Mouse (Mus musculus) midbrain, embryonic 14.5 days (tissue): Measurements from ENCODE around the gene Foxj1. TPM values are rescaled to one million over a fixed set of nuclear protein-coding genes. Genes with fewer than 3 reads are reported as not detected.
"Not testable (repeated sequence)": the region's sequence is repeated elsewhere in the genome, so short reads cannot be mapped to it uniquely, and the experiment has no call there.

ENCODE experiments used
- ATAC-seq: fragments of 200-750 bp; cut with Nextera tagmentation; 2 replicates; pipeline ENCODE4 v1.8.0; 2017; ENCODE audit warnings: moderate number of reproducible peaks, moderate library complexity; ENCODE audit not compliant: low FRiP score, low TSS enrichment
- DNase-seq: peaks from one replicate; pipeline ENCODE4 v3.0.0-alpha.2; 2015
- H3K27ac ChIP-seq: fragments of 300-500 bp; sonication (generic); replicated peaks from 2 replicates; pipeline ENCODE4 v1.5.1; 2014; ENCODE audit warnings: mild to moderate bottlenecking, low read depth, low read length, moderate library complexity
- H3K27me3 ChIP-seq: fragments of 300-500 bp; sonication (generic); 2 replicates; pipeline ENCODE4 v1.6.1; 2014; ENCODE audit warnings: low read length, control low read depth, mixed read lengths; ENCODE audit not compliant: control insufficient read depth, insufficient read depth
- H3K36me3 ChIP-seq: fragments of 300-500 bp; sonication (generic); 2 replicates; pipeline ENCODE4 v1.6.1; 2014; ENCODE audit warnings: low read length, control low read depth; ENCODE audit not compliant: control insufficient read depth, insufficient read depth
- H3K4me1 ChIP-seq: fragments of 300-500 bp; sonication (generic); 2 replicates; pipeline ENCODE4 v1.6.1; 2014; ENCODE audit warnings: mild to moderate bottlenecking, antibody characterized with exemption, low read length, control low read depth; ENCODE audit not compliant: control insufficient read depth, insufficient read depth
- H3K4me2 ChIP-seq: fragments of 300-500 bp; sonication (generic); 2 replicates; pipeline ENCODE4 v1.6.1; 2014; ENCODE audit warnings: mild to moderate bottlenecking, low read length, moderate library complexity
- H3K4me3 ChIP-seq: fragments of 300-500 bp; sonication (generic); replicated peaks from 2 replicates; pipeline ENCODE4 v1.5.1; 2014; ENCODE audit warnings: low read depth, low read length
- H3K9ac ChIP-seq: fragments of 300-500 bp; sonication (generic); replicated peaks from 2 replicates; pipeline ENCODE4 v1.6.1; 2014; ENCODE audit warnings: mild to moderate bottlenecking, low read length, moderate library complexity
- H3K9me3 ChIP-seq: fragments of 300-500 bp; sonication (generic); 2 replicates; pipeline ENCODE4 v1.6.1; 2016; ENCODE audit warnings: low read length, control low read depth, mixed read lengths; ENCODE audit not compliant: control insufficient read depth
- WGBS: fragments of 180-500 bp; shearing (Covaris S2); extraction: QIAGEN DNeasy Blood & Tissue Kit; methylation state at CpG from one replicate; pipeline ENCODE4 v1.1.7; 2014; 5-methylcytosine and 5-hydroxymethylcytosine counted together
- polyA plus RNA-seq: library from polyadenylated mRNA; unstranded; fragments of >200 nt; fragmentation: Nextera tagmentation; extraction: Ambion mirVana; gene quantifications from 2 replicates; pipeline ENCODE4 v1.2.1, GENCODE M21; 2014

The Foxj1 gene
- polyA plus RNA-seq, 1 experiment from 2014 or later: 9.2 TPM

DNA sequence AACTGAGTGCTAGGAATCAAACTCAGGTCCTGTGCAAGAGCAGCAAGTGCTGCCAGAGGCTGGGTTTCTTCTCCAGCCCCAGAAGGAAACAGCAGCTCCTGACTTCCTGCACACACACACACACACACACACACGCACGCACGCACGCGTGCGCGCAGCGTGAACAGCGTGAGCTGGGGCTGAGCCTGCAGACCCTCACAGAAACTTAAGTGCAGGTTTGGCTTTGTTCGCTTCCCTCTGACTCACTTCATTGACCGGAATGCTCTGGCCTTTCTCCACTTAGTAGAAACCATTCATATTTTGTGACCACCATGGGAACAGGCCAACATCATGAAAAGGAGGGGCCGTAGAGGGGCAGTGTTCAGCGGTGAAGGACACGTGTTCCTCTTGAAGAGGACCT is 33.9 kb upstream of the Foxj1 start:
- WGBS: 93% methylated on average over 14 of the region's 14 CpGs
- Histone ChIP-seq H3K27me3 (no peaks in the 10 kb centered on the region), H3K9me3 (no peaks in the 10 kb centered on the region), H3K4me3 (no peak overlapping the region), H3K27ac (no peak overlapping the region), H3K4me1 (no peaks in the 10 kb centered on the region), H3K4me2 (no peak overlapping the region), H3K9ac (no peak overlapping the region), H3K36me3 (no peaks in the 10 kb centered on the region; the same call in 1 of the 2 replicates)
- ATAC-seq: no peak
- DNase-seq: no peak

DNA sequence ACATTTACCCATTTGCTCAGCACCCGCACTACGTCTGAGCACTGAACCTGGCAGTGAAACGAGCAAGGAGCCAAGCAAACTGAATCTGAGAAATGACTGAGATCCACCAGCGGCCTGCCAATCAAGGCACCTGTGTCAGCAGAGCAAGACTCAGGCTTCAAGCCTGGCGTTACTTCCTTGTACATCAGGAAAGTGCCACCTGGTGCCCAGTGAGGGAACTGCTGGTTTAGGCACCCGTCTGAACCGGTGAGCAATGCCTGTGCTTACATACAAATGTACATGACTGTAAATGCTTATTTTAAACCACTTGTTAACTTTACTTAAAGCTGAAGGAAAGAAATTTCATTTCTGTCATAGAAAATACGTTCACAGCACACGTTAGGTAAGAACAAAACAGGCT is 32.9 kb upstream of the Foxj1 start:
- H3K4me1 ChIP-seq: no peaks in the 10 kb centered on the region
- H3K4me2 ChIP-seq: no peak overlapping the region
- H3K36me3 ChIP-seq: no peaks in the 10 kb centered on the region
- no peak overlapping the region for H3K4me3 ChIP-seq
- no peak overlapping the region for H3K9ac ChIP-seq
- ATAC-seq (no peak), DNase-seq (peak; percentile 94)
- H3K27me3 ChIP-seq: no peaks in the 10 kb centered on the region
- WGBS: 17% methylated on average over 9 of the region's 9 CpGs
- no peak overlapping the region for H3K27ac ChIP-seq
- H3K9me3 ChIP-seq: no peaks in the 10 kb centered on the region

DNA sequence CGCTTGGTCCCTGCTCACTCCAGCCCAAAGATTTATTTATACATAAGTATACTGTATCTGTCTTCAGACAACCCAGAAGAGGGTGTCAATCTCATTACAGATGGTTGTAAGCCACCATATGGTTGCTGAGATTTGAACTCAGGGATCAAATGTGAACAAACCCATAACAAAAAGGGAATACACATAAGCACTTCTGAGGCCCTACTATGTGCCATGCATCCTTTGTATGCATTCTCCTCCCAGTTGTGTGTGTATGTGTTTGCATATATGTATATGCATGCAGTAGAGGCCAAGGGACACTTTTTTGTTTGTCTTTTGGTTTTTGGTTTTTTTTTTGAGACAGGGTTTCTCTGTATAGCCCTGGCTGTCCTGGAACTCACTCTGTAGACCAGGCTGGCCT is 31.4 kb upstream of the Foxj1 start:
- Histone ChIP-seq H3K9me3 (no peaks in the 10 kb centered on the region), H3K36me3 (0 out of 2 replicates have a peak, but pooled peaks cover 4% of the 10 kb centered on the region), H3K4me2 (no peak overlapping the region), H3K9ac (no peak overlapping the region), H3K27me3 (no peaks in the 10 kb centered on the region), H3K4me3 (no peak overlapping the region), H3K27ac (no peak overlapping the region), H3K4me1 (no peaks in the 10 kb centered on the region)
- 93% methylated on average over 1 of the region's 1 CpGs for WGBS
- no peak for ATAC-seq
- no peak for DNase-seq

DNA sequence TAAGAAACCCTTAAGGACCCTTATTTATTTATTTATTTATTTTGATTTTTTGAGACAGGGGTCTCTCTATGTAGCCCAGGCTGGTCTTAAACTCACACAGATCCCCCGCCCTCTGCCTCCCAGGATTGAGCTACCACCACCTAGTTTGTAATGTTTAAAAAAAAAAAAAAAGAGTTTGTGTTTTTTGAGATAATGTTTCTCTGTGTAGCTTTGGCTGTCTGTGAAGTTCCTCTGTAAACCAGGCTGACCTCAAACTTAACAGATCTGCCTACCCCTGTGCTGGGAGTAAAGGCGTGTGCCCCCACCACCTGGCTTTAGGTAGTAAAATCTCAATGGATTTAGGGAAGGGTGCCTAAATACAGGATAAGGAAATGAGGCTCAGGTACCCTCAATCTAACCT is 30.9 kb upstream of the Foxj1 start:
- ATAC-seq (no peak), DNase-seq (no peak)
- no peak overlapping the region for H3K4me3 ChIP-seq
- no peak overlapping the region for H3K27ac ChIP-seq
- H3K4me2 ChIP-seq: no peak overlapping the region
- no peaks in the 10 kb centered on the region for H3K4me1 ChIP-seq
- H3K9me3 ChIP-seq: no peaks in the 10 kb centered on the region
- H3K27me3 ChIP-seq: no peaks in the 10 kb centered on the region
- peaks cover 9% of the 10 kb centered on the region; the same call in 1 of the 2 replicates for H3K36me3 ChIP-seq
- WGBS: 95% methylated on average over 2 of the region's 2 CpGs
- H3K9ac ChIP-seq: no peak overlapping the region

DNA sequence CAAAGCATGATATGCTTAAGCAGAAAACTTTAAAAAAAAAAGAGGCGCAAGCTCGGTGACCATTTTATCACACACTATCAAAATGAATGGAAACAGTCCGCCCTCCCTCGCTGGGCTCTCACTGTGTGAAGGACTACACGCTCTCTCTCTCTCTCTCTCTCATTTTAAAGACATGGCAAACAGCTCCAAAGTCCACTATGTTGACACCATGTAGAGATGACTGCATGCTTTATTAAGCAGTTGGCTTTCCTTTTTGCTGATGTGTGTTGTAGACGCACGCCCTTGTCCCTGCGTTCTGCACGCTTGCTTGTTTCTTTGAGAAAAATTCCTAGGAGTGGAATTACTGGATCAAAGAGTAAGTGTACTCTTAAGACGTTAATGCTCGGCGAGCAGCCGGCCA is 30.2 kb upstream of the Foxj1 start:
- Histone ChIP-seq H3K4me2 (no peak overlapping the region), H3K27ac (0 out of 2 replicates have a peak overlapping the region, but pooled peaks have one; percentile 8), H3K4me1 (no peaks in the 10 kb centered on the region), H3K36me3 (peaks cover 10% of the 10 kb centered on the region; the same call in 1 of the 2 replicates), H3K9ac (no peak overlapping the region), H3K4me3 (no peak overlapping the region), H3K9me3 (no peaks in the 10 kb centered on the region), H3K27me3 (no peaks in the 10 kb centered on the region)
- WGBS: 43% methylated on average over 13 of the region's 13 CpGs
- ATAC-seq: no peak
- no peak for DNase-seq

DNA sequence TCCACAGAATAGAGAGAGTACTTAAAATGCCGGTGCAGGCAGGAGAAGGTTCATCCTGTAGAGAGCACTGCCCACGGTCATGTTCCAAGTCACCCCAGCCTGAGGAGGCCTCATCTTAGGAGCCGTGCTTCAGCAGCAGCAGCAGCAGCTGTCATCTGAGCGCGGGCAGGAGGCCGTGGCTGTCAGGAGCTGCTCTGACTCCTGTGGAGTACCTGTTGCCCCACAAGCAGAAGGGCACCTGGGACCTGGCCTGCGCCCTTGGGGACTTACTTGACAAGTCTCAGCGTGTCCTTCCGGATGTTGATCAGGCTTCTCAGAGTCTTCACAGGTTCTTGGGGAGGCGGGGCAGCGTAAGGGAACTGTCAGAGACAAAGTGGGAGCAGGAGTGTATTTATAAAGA is 26.8 kb upstream of the Foxj1 start:
- DNase-seq (no peak), ATAC-seq (no peak)
- H3K27ac ChIP-seq: no peak overlapping the region
- no peak overlapping the region for H3K4me3 ChIP-seq
- no peaks in the 10 kb centered on the region for H3K9me3 ChIP-seq
- H3K9ac ChIP-seq: no peak overlapping the region
- H3K4me1 ChIP-seq: no peaks in the 10 kb centered on the region
- no peak overlapping the region for H3K4me2 ChIP-seq
- H3K27me3 ChIP-seq: no peaks in the 10 kb centered on the region
- peaks cover 30% of the 10 kb centered on the region for H3K36me3 ChIP-seq
- WGBS: 77% methylated on average over 11 of the region's 11 CpGs

DNA sequence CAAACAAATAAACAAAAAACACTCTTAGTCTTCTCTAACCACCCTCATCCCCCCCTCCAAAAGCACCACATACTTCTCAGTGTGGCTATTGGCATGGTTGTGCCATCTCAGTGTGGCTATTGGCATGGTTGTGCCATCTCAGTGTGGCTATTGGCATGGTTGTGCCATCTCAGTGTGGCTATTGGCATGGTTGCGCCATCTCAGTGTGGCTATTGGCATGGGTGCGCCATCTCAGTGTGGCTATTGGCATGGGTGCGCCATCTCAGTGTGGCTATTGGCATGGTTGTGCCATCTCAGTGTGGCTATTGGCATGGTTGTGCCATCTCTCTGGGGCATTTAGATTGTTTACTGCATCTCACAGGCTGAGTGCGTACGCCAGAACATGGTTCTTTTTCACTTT is 25.7 kb upstream of the Foxj1 start:
- H3K4me1 ChIP-seq, H3K4me3 ChIP-seq, DNase-seq, H3K9me3 ChIP-seq, ATAC-seq, H3K27ac ChIP-seq, H3K4me2 ChIP-seq, H3K27me3 ChIP-seq, H3K9ac ChIP-seq: not testable (repeated sequence)
- H3K36me3 ChIP-seq: peaks cover 40% of the 10 kb centered on the region
- 96% methylated on average over 5 of the region's 5 CpGs for WGBS

DNA sequence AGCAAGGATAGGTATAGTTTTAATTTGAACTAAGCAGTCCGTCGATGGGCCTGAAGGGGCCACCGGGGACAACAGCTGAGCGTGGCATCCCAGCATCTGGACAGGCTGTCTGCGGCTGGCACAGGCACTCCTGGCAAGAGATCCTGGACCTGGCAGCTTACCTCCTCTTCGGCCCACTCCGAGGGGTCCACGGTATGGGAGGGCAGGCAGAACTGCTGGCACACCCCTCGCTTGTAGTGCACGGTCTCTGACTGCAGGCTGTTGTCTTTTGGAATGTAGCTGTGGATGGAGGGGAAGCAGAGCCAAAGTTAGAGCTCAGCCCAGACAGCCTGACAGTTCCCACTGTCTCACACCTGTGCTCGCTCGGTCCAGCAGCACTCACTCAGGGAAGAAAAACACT is 24.5 kb upstream of the Foxj1 start:
- no peak overlapping the region for H3K27ac ChIP-seq
- no peak overlapping the region for H3K9ac ChIP-seq
- H3K4me3 ChIP-seq: no peak overlapping the region
- H3K9me3 ChIP-seq: no peaks in the 10 kb centered on the region
- H3K4me2 ChIP-seq: no peak overlapping the region
- no peaks in the 10 kb centered on the region for H3K4me1 ChIP-seq
- H3K27me3 ChIP-seq: no peaks in the 10 kb centered on the region
- no peak for ATAC-seq
- WGBS: 87% methylated on average over 12 of the region's 12 CpGs
- peaks cover 52% of the 10 kb centered on the region for H3K36me3 ChIP-seq
- no peak for DNase-seq

DNA sequence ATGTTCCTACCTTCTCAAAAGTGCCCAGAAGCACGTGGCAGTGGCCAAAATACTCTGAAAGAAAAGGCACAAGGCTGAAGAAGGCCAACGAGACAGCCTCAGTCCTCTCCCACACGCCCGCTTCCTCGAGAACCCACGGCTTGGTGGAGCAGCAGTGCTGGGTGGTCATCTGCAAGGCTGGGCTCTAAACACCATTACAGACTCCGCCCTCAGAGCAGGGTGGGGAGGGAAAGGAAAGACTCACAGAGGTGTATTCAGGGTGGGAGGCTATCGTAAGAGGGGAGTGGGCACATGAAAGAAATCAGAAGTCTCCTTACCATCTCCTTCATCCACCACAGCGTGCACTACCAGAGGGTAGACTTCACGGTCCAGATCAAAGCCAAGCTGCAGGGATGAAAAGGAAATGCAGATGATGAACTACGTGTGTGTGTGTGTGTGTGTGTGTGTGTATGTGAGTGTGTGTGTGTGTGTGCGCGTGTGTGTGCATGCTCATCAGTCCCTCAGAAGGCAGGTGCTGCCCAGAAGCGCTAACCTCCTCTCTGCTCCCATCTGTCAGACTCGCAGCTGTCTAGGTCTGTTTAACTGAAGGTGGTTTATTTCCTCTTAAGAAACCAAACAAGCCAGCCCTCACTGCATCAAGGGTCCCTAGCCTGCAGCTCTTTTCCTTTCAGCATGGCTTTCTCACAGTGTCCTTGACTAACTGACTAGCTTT is 23.9 kb upstream of the Foxj1 start:
- Histone ChIP-seq H3K9ac (no peak overlapping the region), H3K27ac (no peak overlapping the region), H3K4me3 (no peak overlapping the region), H3K36me3 (peaks cover 58% of the 10 kb centered on the region), H3K9me3 (no peaks in the 10 kb centered on the region), H3K4me2 (no peak overlapping the region), H3K4me1 (no peaks in the 10 kb centered on the region), H3K27me3 (no peaks in the 10 kb centered on the region)
- ATAC-seq: no peak
- DNase-seq: no peak
- WGBS: 72% methylated on average over 15 of the region's 15 CpGs
